Mouse (Mus musculus) intestine, embryonic 15.5 days (tissue): Measurements from ENCODE around the gene Mgat4a. TPM values are rescaled to one million over a fixed set of nuclear protein-coding genes. Genes with fewer than 3 reads are reported as not detected.

Experiments used
- ATAC-seq: fragments of 200-750 bp; cut with Nextera tagmentation; 2 replicates; pipeline ENCODE4 v1.8.0; 2017; ENCODE audit warnings: moderate TSS enrichment, moderate library complexity
- H3K27ac ChIP-seq: fragments of 300-500 bp; sonication (generic); 2 replicates; pipeline ENCODE4 v1.5.1; 2015; ENCODE audit warnings: mild to moderate bottlenecking, inconsistent platforms
- H3K27me3 ChIP-seq: fragments of 300-500 bp; sonication (generic); replicated peaks from 2 replicates; pipeline ENCODE4 v1.6.1; 2015; ENCODE audit warnings: inconsistent platforms
- H3K36me3 ChIP-seq: fragments of 300-500 bp; sonication (generic); 2 replicates; pipeline ENCODE4 v1.6.1; 2015; ENCODE audit warnings: inconsistent platforms
- H3K4me1 ChIP-seq: fragments of 300-500 bp; sonication (generic); replicated peaks from 2 replicates; pipeline ENCODE4 v1.6.1; 2015; ENCODE audit warnings: inconsistent platforms
- H3K4me2 ChIP-seq: fragments of 300-500 bp; sonication (generic); replicated peaks from 2 replicates; pipeline ENCODE4 v1.6.1; 2015; ENCODE audit warnings: mild to moderate bottlenecking, inconsistent platforms
- H3K4me3 ChIP-seq: fragments of 300-500 bp; sonication (generic); replicated peaks from 2 replicates; pipeline ENCODE4 v1.5.1; 2015; ENCODE audit warnings: inconsistent platforms
- H3K9ac ChIP-seq: fragments of 300-500 bp; sonication (generic); 2 replicates; pipeline ENCODE4 v1.6.1; 2015; ENCODE audit warnings: inconsistent platforms
- H3K9me3 ChIP-seq: fragments of 300-500 bp; sonication (generic); 2 replicates; pipeline ENCODE4 v1.6.1; 2016; ENCODE audit warnings: inconsistent platforms
- WGBS: fragments of 180-500 bp; shearing (Covaris S2); methylation state at CpG from one replicate; pipeline ENCODE4 v1.1.7; 2015; 5-methylcytosine and 5-hydroxymethylcytosine counted together
- polyA plus RNA-seq: library from polyadenylated mRNA; unstranded; fragments of >200 nt; fragmentation: Nextera tagmentation; extraction: Ambion mirVana; gene quantifications from 2 replicates; pipeline ENCODE4 v1.2.1, GENCODE M21; 2015

The Mgat4a gene
- polyA plus RNA-seq, 1 experiment from 2014 or later: 46.3 TPM

- H3K4me3 ChIP-seq: no peak overlapping the region
- no peak overlapping the region for H3K4me2 ChIP-seq
- H3K9me3 ChIP-seq: no peaks in the 10 kb centered on the region
- no peaks in the 10 kb centered on the region for H3K36me3 ChIP-seq
- no peaks in the 10 kb centered on the region for H3K4me1 ChIP-seq
- ATAC-seq: no peak
- WGBS: 81% methylated on average over 4 of the region's 4 CpGs
- no peaks in the 10 kb centered on the region for H3K27me3 ChIP-seq
- no peak overlapping the region for H3K9ac ChIP-seq
- no peak overlapping the region for H3K27ac ChIP-seq
These were observed 19.5 kb upstream of the Mgat4a start for GRCm38 (mm10) chr1:37560356-37560755.

GRCm38 (mm10) chr1:37551986-37552385, 11.2 kb upstream of the Mgat4a start:
- no peak overlapping the region for H3K4me3 ChIP-seq
- WGBS: 76% methylated on average over 7 of the region's 7 CpGs
- no peaks in the 10 kb centered on the region for H3K4me1 ChIP-seq
- no peaks in the 10 kb centered on the region for H3K27me3 ChIP-seq
- no peak overlapping the region for H3K4me2 ChIP-seq
- H3K27ac ChIP-seq: no peak overlapping the region
- no peaks in the 10 kb centered on the region for H3K36me3 ChIP-seq
- no peak overlapping the region for H3K9ac ChIP-seq
- no peaks in the 10 kb centered on the region for H3K9me3 ChIP-seq
- ATAC-seq: no peak

GRCm38 (mm10) chr1:37549501-37549900, 8.7 kb upstream of the Mgat4a start:
- 88% methylated on average over 8 of the region's 8 CpGs for WGBS
- peaks cover 4% of the 10 kb centered on the region; the same call in 1 of the 2 replicates for H3K4me1 ChIP-seq

GRCm38 (mm10) chr1:37546398-37547051, 5.7 kb upstream of the Mgat4a start:
- no peak overlapping the region for H3K27ac ChIP-seq
- no peaks in the 10 kb centered on the region for H3K9me3 ChIP-seq
- H3K4me1 ChIP-seq: peaks cover 4% of the 10 kb centered on the region; the same call in 1 of the 2 replicates
- H3K36me3 ChIP-seq: no peaks in the 10 kb centered on the region
- H3K4me2 ChIP-seq: no peak overlapping the region
- ATAC-seq: peak; percentile 44; the same call in 1 of the 2 replicates
- no peak overlapping the region for H3K4me3 ChIP-seq
- H3K9ac ChIP-seq: no peak overlapping the region
- peaks cover 3% of the 10 kb centered on the region; the same call in 1 of the 2 replicates for H3K27me3 ChIP-seq
- 74% methylated on average over 11 of the region's 11 CpGs for WGBS

More at GRCm38 (mm10) chr1:37549501-37549900, 8.7 kb upstream of the Mgat4a start:
- Histone ChIP-seq H3K9ac (no peak overlapping the region), H3K27ac (no peak overlapping the region), H3K4me2 (no peak overlapping the region), H3K36me3 (no peaks in the 10 kb centered on the region), H3K27me3 (no peaks in the 10 kb centered on the region), H3K9me3 (no peaks in the 10 kb centered on the region), H3K4me3 (no peak overlapping the region)
- ATAC-seq: no peak

GRCm38 (mm10) chr1:37544251-37544650, 3.4 kb upstream of the Mgat4a start:
- H3K9ac ChIP-seq: no peak overlapping the region
- no peak overlapping the region for H3K4me2 ChIP-seq
- H3K27ac ChIP-seq: no peak overlapping the region
- peaks cover 3% of the 10 kb centered on the region; the same call in 1 of the 2 replicates for H3K27me3 ChIP-seq
- H3K4me3 ChIP-seq: no peak overlapping the region
- WGBS: 22% methylated on average over 9 of the region's 9 CpGs
- ATAC-seq: no peak
- H3K9me3 ChIP-seq: no peaks in the 10 kb centered on the region
- peaks cover 6% of the 10 kb centered on the region; the same call in 1 of the 2 replicates for H3K4me1 ChIP-seq
- no peaks in the 10 kb centered on the region for H3K36me3 ChIP-seq

GRCm38 (mm10) chr1:37543057-37543456, 2.2 kb upstream of the Mgat4a start:
- H3K9me3 ChIP-seq: no peaks in the 10 kb centered on the region
- no peak for ATAC-seq
- WGBS: 44% methylated on average over 1 of the region's 1 CpGs
- H3K27ac ChIP-seq: no peak overlapping the region
- no peak overlapping the region for H3K4me3 ChIP-seq
- H3K27me3 ChIP-seq: peaks cover 3% of the 10 kb centered on the region; the same call in 1 of the 2 replicates
- H3K36me3 ChIP-seq: no peaks in the 10 kb centered on the region
- no peak overlapping the region for H3K4me2 ChIP-seq
- H3K9ac ChIP-seq: no peak overlapping the region
- peaks cover 6% of the 10 kb centered on the region; the same call in 1 of the 2 replicates for H3K4me1 ChIP-seq

GRCm38 (mm10) chr1:37539968-37540809, 627 bp downstream of the Mgat4a start:
- ATAC-seq: peak; percentile 70

GRCm38 (mm10) chr1:37534532-37535108, 6.2 kb downstream of the Mgat4a start:
- Histone ChIP-seq H3K4me1 (0 out of 2 replicates have a peak, but pooled peaks cover 2% of the 10 kb centered on the region), H3K9me3 (no peaks in the 10 kb centered on the region), H3K4me3 (no peak overlapping the region), H3K27me3 (no peaks in the 10 kb centered on the region), H3K4me2 (peak overlapping the region; percentile 11; the same call in 1 of the 2 replicates), H3K36me3 (0 out of 2 replicates have a peak, but pooled peaks cover 5% of the 10 kb centered on the region), H3K9ac (no peak overlapping the region), H3K27ac (no peak overlapping the region)
- WGBS: 38% methylated on average over 5 of the region's 5 CpGs
- ATAC-seq: no peak

More at GRCm38 (mm10) chr1:37539968-37540809, 627 bp downstream of the Mgat4a start:
- Histone ChIP-seq H3K27ac (peak overlapping the region; percentile 56), H3K4me1 (0 out of 2 replicates have a peak, but pooled peaks cover 4% of the 10 kb centered on the region), H3K27me3 (peaks cover 3% of the 10 kb centered on the region; the same call in 1 of the 2 replicates), H3K9ac (peak overlapping the region; percentile 72), H3K36me3 (0 out of 2 replicates have a peak, but pooled peaks cover 2% of the 10 kb centered on the region), H3K9me3 (no peaks in the 10 kb centered on the region), H3K4me2 (peak overlapping the region; percentile 88), H3K4me3 (peak overlapping the region; percentile 88)
- WGBS: 3% methylated on average over 47 of the region's 47 CpGs

- no peak overlapping the region for H3K9ac ChIP-seq
- H3K9me3 ChIP-seq: no peaks in the 10 kb centered on the region
- H3K4me3 ChIP-seq: no peak overlapping the region
- no peak for ATAC-seq
- H3K4me2 ChIP-seq: no peak overlapping the region
- 0 out of 2 replicates have a peak, but pooled peaks cover 2% of the 10 kb centered on the region for H3K4me1 ChIP-seq
- 0 out of 2 replicates have a peak, but pooled peaks cover 5% of the 10 kb centered on the region for H3K36me3 ChIP-seq
- H3K27ac ChIP-seq: no peak overlapping the region
- WGBS: 92% methylated on average over 7 of the region's 7 CpGs
- no peaks in the 10 kb centered on the region for H3K27me3 ChIP-seq
These were observed 7.6 kb downstream of the Mgat4a start for GRCm38 (mm10) chr1:37533181-37533580.

- 86% methylated on average over 6 of the region's 6 CpGs for WGBS
- ATAC-seq: no peak
- Histone ChIP-seq H3K4me2 (no peak overlapping the region), H3K27me3 (no peaks in the 10 kb centered on the region), H3K4me1 (0 out of 2 replicates have a peak, but pooled peaks cover 2% of the 10 kb centered on the region), H3K36me3 (0 out of 2 replicates have a peak, but pooled peaks cover 5% of the 10 kb centered on the region), H3K27ac (no peak overlapping the region), H3K4me3 (no peak overlapping the region), H3K9ac (no peak overlapping the region), H3K9me3 (no peaks in the 10 kb centered on the region)
These were observed 8.3 kb downstream of the Mgat4a start for GRCm38 (mm10) chr1:37532533-37532840.

- Histone ChIP-seq H3K9ac (no peak overlapping the region), H3K36me3 (0 out of 2 replicates have a peak, but pooled peaks cover 5% of the 10 kb centered on the region), H3K9me3 (no peaks in the 10 kb centered on the region), H3K4me2 (no peak overlapping the region), H3K4me3 (no peak overlapping the region), H3K4me1 (no peaks in the 10 kb centered on the region), H3K27me3 (no peaks in the 10 kb centered on the region), H3K27ac (no peak overlapping the region)
- 91% methylated on average over 12 of the region's 12 CpGs for WGBS
- ATAC-seq: no peak
These were observed 8.9 kb downstream of the Mgat4a start for GRCm38 (mm10) chr1:37531654-37532532.
